Mouse (Mus musculus) right cerebral cortex, postnatal 10 days (tissue): Measurements from ENCODE around the gene Ttc13.
A peak's percentile ranks its signal among the peaks of the same experiment; 100 is the strongest.

Experiments
- DNase-seq, 2 experiments: peaks; one replicate each; pipeline ENCODE4 v3.0.0; 2021; ENCODE audit warnings: low spot score in 2 of 2

The Ttc13 gene

DNA sequence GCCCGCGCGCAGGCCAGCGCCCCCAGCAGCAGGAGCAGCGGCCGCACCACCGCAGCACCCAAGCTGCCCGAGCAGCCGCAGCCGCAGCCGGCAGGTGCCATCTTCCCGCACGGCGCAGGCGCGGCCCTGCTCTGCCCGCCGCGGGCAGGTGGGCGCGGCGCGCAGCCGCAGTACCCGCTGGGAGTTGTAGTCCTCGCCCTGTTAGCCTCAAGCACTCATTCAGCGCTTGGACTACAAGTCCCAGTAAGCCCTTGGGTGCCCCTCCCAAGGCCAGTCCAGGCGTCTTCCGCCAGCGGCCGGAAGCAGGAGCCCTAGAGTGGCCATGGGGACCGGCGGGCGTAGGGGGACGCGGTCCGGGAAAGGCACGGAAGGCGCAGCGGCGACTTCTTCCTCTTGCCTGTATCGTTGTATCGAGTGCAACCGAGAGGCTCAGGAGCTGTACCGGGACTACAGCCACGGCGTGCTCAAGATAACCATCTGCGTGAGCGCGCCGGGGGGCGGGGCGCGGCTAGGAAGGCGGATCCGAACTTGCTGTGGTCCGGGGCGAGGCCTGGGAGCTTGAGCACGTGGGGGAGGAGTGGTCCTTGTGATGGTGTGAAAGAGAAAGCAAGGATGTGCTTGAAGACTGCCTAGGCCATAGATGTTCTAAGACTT lies at the start of gene Ttc13, which contains the start of gene Arv1:
Gene Ttc13, minus strand, starts transcription at position 122 of the 654 bp plus-strand sequence.
Gene Arv1, plus strand, starts transcription at position 278 of the 654 bp plus-strand sequence.
- peak; percentile 97 to 98 for DNase-seq

DNA sequence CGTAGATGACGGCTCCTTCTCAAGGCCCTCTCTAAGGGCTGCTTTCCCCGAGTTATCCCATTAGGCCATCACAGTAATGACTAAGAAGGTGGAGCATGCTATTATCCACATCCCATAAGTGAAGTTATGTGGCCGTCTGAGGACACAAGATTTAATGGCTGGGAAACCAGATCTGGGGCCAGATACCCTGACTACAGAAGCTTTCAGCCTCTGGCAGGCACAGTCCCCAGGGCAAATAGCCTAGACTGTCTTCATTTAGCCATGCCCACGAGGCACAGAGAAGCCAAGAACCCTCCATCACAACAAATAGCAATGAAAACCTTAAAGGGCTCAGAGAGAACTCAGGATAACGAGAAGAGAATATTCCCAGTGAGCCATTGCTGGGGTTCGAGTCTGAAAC lies 41.3 kb upstream of the Ttc13 start:
- DNase-seq: no peak

DNA sequence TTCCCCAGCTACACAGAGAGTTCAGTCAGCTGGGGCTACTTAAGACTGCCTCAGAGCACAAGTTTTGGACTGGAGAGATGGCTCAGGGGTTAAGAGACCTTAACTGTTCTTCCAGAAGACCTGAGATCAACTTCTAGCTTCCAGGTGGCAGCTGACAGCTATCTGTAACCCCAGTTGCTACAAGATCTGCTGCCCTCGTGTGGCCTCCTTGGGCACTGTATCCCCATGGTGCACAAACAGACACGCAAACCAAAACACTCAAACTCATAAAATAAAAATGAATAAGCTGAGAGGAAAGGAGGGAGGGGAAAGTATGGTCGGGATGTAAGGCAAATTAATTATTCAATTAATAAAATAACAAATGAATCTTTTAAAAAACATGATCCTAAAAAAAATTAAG lies 36.8 kb upstream of the Ttc13 start:
- peak in 1 of 2 experiments; percentile 58 for DNase-seq

DNA sequence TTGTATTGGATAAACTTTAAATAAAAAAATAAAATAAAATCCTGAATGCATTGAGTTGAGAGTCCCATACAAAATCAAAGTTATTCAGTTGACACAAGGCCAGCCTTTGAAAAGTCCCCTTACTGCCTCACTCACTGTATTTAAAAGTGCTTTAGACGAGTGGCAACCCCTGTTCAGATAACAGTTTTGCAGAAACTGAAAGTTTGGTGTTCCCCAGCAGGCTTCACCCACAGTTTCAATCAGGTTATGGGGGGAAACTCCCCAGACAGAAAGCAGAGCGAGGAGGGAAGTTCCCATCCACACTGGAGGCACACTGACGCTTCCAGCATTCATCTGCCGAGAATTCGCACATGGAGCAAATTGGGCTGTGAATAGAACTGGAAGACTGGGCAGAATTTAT lies 34.8 kb upstream of the Ttc13 start:
- no peak for DNase-seq

DNA sequence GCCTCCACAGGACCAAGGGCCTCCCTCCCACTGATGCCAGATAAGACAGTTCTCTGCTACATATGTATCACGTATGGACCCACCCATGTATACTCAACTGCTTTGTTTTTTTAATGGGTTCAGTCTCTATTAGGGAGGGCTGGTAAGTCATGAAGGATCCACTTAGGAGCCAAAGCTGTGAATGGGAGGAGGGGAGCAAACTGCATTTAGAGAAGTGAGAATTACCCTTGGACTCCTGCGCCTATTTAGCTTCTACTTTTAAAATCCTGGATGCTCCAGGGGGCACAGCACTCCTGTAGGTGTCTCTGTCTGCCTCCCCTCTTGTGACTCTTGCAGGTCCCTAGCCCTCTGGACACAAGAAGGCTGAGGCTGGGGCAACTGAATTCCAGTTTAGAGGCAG lies 34.4 kb upstream of the Ttc13 start:
- no peak for DNase-seq

DNA sequence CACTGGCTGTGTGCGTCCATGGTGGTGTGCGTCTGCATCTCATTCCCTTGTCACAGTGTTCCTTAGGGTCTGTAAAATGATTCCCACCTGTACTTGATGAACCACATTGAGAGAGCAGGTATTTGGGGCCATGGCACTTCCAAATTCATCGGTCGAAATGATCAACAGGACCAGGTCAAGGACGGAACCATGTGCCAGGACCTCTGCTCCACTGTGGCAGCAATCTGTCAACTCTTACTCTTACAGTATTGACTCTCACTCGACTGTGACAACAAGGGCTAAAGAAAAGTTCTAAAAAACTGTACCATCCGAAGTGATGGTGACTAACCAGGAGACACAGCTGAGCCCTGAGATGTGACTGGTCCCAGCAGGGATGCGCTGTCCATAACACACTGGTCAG lies 33.7 kb upstream of the Ttc13 start:
- no peak for DNase-seq

DNA sequence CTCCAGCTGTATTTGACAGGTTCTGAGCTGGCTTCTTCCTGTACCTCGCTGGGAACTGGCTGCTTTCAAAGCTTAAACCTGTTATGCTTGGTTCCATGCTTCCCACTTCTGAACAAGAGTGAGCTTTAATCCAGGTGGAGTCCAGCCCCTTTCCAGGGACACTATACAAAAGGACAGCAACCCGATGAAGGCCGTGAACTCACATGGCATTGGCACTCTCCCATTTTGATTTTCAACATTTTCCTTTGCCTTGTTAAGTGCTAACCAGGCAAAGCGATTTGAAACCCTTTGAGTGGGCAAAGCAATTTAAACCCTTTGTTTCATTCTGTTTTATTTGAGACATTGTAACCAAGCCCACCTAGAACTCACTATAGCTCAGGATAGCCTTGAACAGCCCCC lies 33.0 kb upstream of the Ttc13 start:
- DNase-seq: no peak

DNA sequence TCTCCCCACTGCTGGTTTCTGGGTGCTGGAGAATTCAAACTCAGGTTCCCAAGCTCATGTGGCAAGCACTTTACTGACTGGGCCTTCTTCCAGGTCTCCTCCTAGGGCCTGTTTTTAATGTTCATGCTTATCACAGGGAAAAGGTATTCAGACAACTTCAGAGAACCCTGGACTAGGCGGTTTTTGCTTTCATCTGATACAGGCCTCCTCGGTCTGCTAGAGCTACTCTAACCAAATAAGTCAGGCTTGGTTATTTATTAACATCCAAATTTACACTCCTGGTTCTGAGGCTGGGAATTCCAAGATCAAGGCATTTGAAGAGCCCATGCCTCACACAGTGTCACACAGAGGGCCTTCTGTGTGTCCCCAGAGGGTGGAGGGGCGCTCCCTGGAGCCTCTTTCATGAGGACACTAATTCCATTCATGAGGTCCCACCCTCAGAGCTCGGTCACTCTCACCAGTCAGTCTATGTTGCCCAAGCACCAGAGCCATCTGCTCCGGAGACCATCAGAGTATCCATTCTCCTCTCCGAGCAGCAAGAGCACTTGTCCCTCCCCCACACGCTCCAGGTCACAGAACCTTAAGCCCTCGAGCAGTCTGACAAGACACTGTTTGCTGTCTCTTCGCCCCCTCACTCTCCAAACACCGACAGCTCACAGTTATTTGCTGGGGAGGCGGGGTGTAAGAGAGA lies 32.5 kb upstream of the Ttc13 start:
- peak; percentile 68 to 79 for DNase-seq

DNA sequence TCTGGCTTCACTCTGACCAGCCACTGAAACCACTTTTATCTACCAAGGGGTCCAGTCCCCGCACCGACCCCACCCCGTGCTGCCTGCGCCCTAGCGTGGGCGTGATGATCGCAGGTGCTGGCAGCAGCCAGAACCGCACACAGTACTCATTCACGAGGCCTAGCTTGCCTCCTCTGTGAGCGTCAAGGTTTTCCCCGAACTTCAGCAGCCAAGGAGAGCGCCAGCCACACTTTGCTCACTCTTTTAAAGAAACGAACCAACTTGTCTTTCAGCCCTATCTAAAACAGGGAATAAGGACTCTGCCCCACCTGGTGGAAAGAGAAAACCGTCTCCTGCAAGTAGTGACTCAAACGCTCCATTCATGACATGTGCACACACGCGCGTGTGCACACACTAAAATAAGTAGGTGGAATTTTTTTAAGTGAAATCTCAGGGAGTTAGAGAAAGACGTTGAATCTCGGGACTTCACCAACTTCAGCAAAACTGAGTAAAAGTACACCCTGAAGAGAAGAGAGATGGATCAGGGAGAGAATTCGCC lies 30.6 kb upstream of the Ttc13 start:
- DNase-seq: no peak

DNA sequence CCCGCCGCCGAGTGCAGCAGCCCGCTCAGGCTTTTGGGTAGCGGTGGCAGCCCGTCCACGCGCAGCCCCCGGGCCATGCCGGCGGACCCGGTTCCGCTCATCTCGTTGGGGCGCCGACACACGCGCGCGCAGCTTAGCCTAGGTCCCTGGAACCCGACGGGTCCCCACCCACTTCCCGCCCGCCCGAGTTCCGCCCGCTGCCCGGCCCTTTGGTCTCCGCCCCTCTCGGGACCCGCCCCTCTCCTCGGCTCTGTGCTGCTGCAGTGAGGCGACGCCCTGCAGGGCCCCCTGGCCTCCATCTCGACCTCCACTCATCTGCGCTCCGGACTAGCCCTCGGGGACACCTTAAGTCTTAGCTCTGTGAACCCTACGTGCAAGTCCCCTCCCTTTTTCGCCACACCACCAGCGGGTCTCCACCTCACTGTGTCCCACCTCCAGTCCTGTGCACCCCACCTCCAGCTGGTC lies 30.0 kb upstream of the Ttc13 start, which contains the start of gene Fam89a:
Gene Fam89a, minus strand, starts transcription at position 124 of the 465 bp plus-strand sequence.
- DNase-seq: peak in 1 of 2 experiments; percentile 34

DNA sequence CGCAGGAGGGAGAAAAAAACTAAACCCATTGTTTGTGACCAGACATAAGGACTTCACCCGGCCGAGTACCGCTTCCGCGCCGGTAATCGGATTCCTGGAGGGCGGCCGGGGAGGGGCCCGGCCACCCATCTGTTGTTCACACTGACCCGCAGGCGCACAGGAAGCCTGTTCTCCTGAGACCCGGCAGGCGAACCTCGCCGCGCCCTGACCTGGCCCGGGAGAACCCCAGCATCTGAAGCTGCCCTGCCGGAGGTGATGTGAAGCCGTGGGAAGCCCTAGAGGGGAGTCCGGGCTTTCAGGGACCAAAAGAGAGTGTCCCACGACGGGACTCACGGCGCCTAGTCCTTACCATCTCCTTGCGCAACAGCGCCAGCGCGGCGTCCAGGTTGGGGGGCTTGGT lies 29.4 kb upstream of the Ttc13 start:
- DNase-seq: no peak

DNA sequence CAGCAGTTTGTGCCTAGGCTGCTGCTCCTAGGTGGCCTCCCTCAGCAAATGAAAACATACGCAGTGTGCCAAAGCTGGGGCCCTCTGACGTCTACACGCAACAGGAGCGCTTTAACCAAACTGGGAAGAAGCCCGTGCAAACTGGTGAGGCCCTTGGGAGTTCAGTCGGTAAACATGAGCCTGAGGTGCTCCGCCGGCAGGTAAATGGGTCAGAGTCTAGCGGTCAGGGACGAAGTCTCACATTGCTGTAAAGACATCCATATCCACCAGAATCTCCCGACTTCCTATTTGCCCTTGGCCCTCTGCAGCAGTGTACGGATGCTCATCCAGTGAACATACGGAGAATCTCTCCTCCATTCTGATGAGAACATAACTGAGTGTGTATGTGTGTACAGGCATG lies 24.9 kb upstream of the Ttc13 start:
- DNase-seq: no peak

DNA sequence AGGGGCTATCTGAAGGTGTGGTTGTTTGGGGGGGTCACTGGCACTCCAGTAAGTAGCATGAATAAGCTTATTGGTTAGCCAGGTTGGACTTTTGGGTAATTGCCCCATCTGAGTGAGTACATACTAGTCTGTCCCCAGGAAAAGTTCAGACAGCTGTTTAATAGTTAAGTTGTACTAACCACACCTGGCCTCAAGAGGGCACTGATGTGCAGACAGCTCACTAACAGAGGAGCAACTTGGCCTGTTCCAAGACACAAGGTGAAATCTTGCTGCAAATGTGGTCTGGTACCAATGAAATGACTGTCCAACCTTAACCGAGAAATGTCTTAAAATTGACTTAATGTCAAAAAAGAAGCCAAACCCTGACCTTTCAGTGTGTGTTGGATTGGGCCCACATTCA lies 17.5 kb upstream of the Ttc13 start:
- no peak for DNase-seq

DNA sequence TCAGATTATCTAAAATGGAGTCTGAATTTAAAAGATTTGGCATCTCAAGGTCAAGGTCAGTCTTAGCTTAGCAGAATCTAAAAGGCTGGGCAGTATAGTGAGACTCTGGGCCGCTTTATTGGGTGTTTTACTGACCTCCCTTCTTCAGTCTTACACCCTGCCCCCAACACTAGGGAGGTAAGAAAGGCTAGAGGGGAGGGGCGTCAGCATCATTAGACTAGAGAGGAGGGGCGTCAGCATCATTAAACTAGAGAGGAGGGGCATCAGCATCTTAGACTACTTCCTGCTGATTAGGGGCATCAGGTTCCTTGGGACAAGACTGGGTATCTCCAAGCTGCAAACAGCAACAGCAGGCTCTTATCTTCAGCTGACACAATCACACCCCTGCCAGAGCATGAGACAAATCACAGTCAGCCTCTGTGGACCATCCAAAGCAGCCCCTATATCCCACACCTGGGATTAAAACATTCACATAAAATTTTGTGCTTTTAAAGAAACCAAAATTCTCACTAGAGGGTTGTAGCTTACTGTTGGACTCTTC lies 13.7 kb upstream of the Ttc13 start:
- DNase-seq: no peak

DNA sequence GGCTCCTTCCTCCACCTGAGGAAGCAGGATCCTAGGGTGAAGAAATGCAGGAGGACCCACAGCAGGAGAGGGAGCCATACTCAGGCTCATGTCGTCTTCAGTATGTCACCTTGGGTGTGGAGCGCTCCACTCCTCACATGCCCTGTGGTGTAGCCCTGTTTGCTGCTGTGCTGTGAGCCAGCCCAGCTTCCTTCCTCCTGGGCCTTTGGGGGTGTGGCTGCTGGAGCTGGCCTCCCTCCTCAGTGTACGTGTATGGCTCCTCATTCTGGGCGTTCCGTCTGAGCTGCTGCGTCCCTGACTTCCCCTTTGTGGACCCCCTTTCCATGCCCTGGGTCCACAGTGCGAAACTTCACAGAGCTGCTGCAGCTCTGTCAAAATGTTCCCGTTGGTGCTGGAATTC lies 11.0 kb upstream of the Ttc13 start:
- DNase-seq: no peak

DNA sequence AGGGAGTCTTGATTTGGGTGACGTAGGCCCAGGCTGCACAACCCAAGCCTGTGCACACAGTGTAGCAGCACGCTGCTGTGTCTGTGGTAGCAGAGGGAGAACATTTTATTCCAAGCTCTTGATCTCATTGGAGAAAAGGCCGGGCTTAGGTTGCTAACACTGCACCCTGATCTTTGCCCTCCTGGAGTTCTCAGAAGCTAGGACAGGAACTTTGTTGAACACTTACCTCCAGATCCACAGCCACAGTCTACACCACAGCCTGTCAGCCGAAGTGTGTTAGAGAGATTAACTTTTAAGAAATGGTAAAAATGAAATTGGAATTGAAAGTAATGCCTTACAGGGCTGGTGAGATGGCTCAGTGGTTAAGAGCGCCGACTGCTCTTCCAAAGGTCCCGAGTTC lies 2.5 kb upstream of the Ttc13 start:
- no peak for DNase-seq

DNA sequence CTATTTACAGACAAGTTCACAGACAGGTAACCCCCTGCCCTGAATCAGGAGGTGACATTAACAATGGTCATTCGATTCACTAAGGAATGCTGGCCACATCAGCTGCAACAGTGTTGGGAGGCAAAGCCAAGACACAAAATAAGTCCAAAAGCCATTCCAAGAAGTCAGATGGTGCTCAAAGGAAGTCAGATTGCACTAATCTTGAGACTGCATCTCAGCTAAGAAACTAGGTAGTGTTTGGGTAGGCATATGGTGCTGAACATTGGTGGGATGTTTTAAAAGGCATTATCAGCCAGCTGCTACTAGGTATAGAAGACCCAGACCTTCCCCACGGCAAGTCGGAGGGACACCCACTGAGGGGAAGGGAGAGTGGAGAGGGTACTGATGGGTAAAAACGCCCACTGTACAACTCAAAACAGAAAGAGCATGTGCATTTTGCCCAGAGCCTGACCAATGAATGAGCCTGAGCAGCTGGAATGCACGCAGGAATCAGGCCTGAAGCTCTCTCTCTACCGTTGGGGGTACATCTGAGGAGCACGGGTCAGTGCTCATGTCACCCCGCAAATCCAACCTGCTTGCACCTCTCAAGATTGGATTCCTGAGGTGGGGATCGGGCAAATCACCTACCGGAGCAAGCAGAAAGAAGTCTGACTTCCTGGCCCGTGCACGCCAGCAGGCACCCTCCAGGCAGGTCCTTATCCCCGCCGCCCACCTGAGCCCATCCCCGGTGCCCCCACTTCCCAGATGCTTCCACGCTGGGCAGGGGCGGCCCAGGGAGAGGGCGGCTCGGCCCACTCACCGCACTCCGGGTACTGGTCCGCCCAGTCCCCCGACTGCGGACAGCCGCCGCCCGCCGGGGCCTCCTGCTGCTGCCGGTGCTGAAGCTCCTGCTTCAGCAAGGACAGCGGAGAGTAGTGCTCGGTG lies 583 bp downstream of the Ttc13 start:
- peak in 1 of 2 experiments; percentile 42 for DNase-seq

DNA sequence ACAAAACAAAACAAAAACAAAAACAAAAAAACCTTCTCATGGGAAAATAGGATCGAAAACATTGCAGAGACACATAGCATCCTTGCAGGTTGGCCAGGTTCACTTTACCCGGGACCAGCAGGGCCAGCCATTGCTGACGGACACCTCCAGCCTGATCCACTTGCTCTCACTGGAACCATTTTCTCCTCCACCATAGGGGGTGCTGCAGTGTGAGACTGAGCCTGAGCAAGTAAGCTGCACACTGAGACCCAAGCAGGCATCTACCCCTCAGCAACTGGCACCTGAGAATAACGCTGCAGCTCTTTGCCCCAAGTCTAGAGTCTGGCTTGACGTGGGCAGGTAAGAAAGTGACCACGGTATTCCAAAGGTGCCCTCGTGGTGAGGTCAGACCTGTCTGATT lies 1.6 kb downstream of the Ttc13 start:
- no peak for DNase-seq

DNA sequence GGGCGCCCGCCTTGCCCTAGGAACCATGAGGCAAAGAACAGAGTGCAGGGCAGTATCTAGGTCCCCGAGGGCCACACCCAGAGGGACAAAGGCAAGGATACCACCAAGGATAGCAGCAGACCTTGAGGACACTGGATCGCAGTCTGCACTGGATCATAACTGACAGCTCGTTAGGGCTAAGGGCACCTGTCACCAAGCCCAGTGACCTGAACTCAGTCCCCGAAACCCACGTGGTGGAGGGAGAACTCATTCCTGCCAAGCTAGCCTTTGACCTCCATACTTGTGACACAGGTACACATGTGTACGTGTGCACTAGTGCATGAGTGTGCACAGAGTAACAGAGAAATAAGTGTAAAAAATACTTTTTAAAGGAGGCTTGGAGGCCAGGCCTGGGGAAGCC lies 6.0 kb downstream of the Ttc13 start:
- DNase-seq: no peak

DNA sequence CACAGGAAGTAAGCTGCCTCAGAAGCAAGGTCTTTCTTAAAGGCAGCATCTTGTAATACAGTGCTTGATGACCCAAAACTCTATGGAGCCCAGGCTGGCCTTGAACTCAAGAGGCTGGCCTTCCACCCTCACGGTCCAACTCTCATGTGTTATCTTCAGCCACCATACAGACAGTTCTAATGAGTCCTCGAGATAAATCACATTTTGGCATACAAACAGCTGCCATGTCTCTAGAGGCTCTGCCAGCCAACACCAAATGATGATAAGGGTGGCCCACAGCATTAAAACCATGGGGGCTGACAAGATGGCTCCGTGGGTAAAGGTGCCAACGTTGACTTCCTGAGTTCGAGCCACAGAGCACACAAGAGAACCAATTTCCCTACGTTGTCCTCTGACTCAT lies 8.6 kb downstream of the Ttc13 start:
- no peak for DNase-seq

DNA sequence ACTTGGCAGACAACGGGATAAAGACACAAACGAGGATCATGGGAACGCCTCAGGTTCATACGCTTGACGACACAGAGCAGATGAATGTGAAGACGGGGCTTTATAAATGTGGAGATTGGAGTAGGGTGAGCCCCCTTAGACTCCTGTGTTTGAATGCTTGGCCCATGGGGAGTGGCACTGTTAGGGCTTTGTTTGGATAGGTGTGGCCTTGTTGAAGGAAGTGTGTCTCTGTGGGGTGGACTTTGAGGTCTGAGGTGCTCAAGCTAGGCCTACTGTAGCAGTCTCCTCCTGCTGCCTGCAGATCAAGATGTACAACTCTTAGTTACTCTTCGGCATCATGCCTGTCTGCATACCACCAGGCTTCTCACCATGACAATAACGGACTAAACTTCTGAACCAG lies 16.0 kb downstream of the Ttc13 start:
- DNase-seq: no peak

DNA sequence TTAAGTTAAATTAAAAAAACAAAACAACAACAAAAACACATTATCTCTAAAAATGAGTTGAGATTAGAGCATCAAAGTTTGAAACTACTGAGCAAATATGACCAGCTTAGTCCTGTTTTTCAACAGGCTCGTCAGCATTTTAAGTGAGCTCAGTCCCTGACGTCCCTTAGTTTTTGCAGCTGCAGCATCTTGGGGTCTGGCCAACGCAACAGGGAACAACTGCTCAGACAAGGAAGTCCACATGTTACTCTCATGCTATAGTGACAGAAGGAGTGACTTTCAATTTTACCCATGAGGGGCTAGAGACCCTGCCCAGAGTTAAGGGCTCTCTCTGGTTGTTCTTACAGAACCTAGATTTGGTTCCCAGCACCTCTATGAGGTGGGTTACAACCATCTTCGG lies 17.4 kb downstream of the Ttc13 start:
- no peak for DNase-seq
